Mouse (Mus musculus) thymus, adult 2 months (tissue): ENCODE measurements at regions not wholly inside any gene's neighbourhood (a gene's known extent, or its start where the extent isn't known, plus 50 kb on each side); places are given as distances from the start of the nearest gene placed in this dataset.

Experiments
- CTCF ChIP-seq: fragments of 200-500 bp; IDR thresholded peaks from 2 replicates; pipeline ENCODE4 v1.5.1; 2012; ENCODE audit warnings: mild to moderate bottlenecking, control low read depth, low read length, moderate library complexity, borderline replicate concordance; ENCODE audit not compliant: control insufficient read depth, poor library complexity, insufficient read depth; ENCODE audit errors: extremely low read depth
- POLR2A ChIP-seq: fragments of 200-500 bp; IDR thresholded peaks from 2 replicates; pipeline ENCODE4 v1.6.1; 2012; ENCODE audit warnings: mild to moderate bottlenecking, low read length, control low read depth, moderate library complexity; ENCODE audit not compliant: control insufficient read depth, poor library complexity, insufficient read depth; ENCODE audit errors: extremely low read depth

DNA sequence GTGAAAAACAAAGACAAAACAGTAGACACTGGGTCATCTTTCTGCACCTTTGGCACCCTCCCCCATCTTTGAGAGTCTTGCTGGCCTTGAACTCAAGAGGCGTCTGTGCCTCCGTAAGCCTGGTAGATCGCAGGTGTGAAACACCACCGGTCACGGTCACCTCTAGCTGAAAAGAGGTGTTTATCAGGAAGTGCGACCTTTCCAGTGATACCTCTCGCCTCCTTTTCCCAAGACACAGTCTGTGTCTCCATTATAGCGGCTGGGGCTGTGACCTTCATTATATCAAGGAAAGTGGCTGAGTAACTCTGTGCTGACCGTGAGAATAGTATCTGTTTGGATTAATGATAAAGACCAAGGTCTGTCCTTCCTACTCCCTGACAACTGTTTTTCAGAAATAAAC is 158.8 kb downstream of the Cog6 start:
- no peak for TF ChIP-seq CTCF
- no peak for TF ChIP-seq POLR2A
